Mouse (Mus musculus): Measurements from ENCODE around the gene Eprs. TPM values are rescaled to one million over a fixed set of nuclear protein-coding genes. Genes with fewer than 3 reads are reported as not detected.

Eprs gene
- total RNA-seq (2023): 100 to 1,000 TPM; 110 to 119 TPM

GRCm38 (mm10) chr1:185362677-185363520 is at the start of gene Eprs:
Eprs (plus strand) TSS chr1:185363044.

GRCm38 (mm10) chr1:185328721-185329610 is 33.9 kb upstream of the Eprs start, which contains the start of gene Iars2:
Iars2 (minus strand) TSS chr1:185329396.

GRCm38 (mm10) chr1:185331983-185332430 is 30.8 kb upstream of the Eprs start, which contains the start of gene Bpnt1:
Bpnt1 (plus strand) TSS chr1:185332149.

DNA sequence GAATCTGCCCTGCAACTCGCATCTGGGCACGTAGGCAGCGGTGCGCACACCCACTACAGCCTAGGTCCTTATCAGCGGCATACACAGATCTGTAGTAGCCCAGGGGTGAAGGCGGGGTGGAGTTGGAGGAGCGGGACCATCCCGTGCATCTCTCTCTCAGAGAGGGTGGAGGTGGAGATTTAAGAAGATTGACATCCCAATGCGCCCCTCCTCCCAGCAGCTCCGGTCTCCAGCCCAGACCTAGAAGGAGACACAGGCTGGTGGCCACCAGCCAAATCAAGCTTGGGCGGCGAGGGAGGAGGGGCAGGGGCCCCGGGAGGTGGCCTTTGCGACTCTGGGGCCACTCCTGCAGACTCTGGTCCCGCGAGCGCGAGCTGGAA is 91.7 kb downstream of the Eprs start, which contains the start of gene Slc30a10:
Gene Slc30a10 (plus strand): TSS at position 274 of the 380 bp plus-strand sequence.

Other genes with a start within 250 kb of the Eprs start
- 10 to 100 TPM; 67.4 to 67.9 TPM for gene Rab3gap2, start 158.9 kb upstream of the Eprs start, total RNA-seq (2023)
- 10 to 100 TPM; 31.3 to 35.7 TPM for gene Iars2, start 33.6 kb upstream of the Eprs start, total RNA-seq (2023)
- gene Bpnt1, start 30.9 kb upstream of the Eprs start, total RNA-seq (2023): 10 to 100 TPM; 22.1 to 26.6 TPM
- not detected for gene Slc30a10, start 91.8 kb downstream of the Eprs start, total RNA-seq (2023)